Mouse (Mus musculus) CD4-positive naive resting alpha-beta T cell, adult 76 days (primary cell): ENCODE data around the gene Celf1. TPM values are rescaled to one million over a fixed set of nuclear protein-coding genes. Genes with fewer than 3 reads are reported as not detected.

Experiments
- total RNA-seq: library from RNA; stranded (reverse); gene quantifications from one replicate; pipeline ENCODE4 v1.2.4, GENCODE M21; 2023

Celf1 gene
- total RNA-seq, result 96.3 TPM

GRCm38 (mm10) chr2:90940233-90941229 lies at the start of gene Celf1:
Celf1 (plus strand) TSS chr2:90940382.

GRCm38 (mm10) chr2:90904076-90904855 lies 35.9 kb upstream of the Celf1 start, which contains the start of the genes Kbtbd4 and Ndufs3:
Kbtbd4 (plus strand) TSS chr2:90904740.
Ndufs3 (minus strand) TSS chr2:90904827.

GRCm38 (mm10) chr2:91035385-91035784 lies 95.2 kb downstream of the Celf1 start, which contains the start of gene Rapsn:
Rapsn (plus strand) TSS chr2:91035620.

GRCm38 (mm10) chr2:91053934-91054382 lies 113.8 kb downstream of the Celf1 start, which contains the start of gene Psmc3:
Psmc3 (plus strand) TSS chr2:91054009.

Other genes with a start within 250 kb of the Celf1 start
- gene Fnbp4, start 195.0 kb upstream of the Celf1 start, total RNA-seq, result 280 TPM
- gene Agbl2, start 157.7 kb upstream of the Celf1 start, total RNA-seq, result not detected
- gene Mtch2, start 93.2 kb upstream of the Celf1 start, total RNA-seq, result 78.9 TPM
- 0.59 TPM for gene C1qtnf4, start 54.5 kb upstream of the Celf1 start, total RNA-seq
- 23.6 TPM for gene Kbtbd4, start 35.6 kb upstream of the Celf1 start, total RNA-seq
- gene Ndufs3, start 35.6 kb upstream of the Celf1 start, total RNA-seq, result 132 TPM
- gene Rapsn, start 95.2 kb downstream of the Celf1 start, total RNA-seq, result not detected
- 115 TPM for gene Psmc3, start 113.6 kb downstream of the Celf1 start, total RNA-seq
- 18.3 TPM for gene Slc39a13, start 130.0 kb downstream of the Celf1 start, total RNA-seq
- 13.2 TPM for gene Spi1, start 142.0 kb downstream of the Celf1 start, total RNA-seq
- gene Mybpc3, start 177.8 kb downstream of the Celf1 start, total RNA-seq, result not detected
- 249 TPM for gene Madd, start 243.5 kb downstream of the Celf1 start, total RNA-seq